Mouse (Mus musculus) megakaryocyte-erythroid progenitor cell, adult 5-6 weeks (primary cell): ENCODE measurements around the gene Tmem265. TPM values are rescaled to one million over a fixed set of nuclear protein-coding genes. Genes with fewer than 3 reads are reported as not detected.

Experiments used
- total RNA-seq, 2 experiments: library from RNA; stranded (forward) in 1 of 2; stranded (reverse) in 1 of 2; fragments of 200-1000, 215-1000 nt in 1 of 2; fragments of >200 nt in 1 of 2; fragmentation: Nextera tagmentation in 1 of 2; gene quantifications; 2 replicates each; pipeline ENCODE4 v1.2.3; 2014 to 2017

Gene Tmem265
- total RNA-seq, 2 experiments from 2014 or later = 3.4 TPM; not detected in 1

Other genes starting within 250 kb of the Tmem265 start
- 3.5 and 8.4 TPM in 2 replicates for gene Zfp768, start 215.8 kb upstream of the Tmem265 start, total RNA-seq (2014; fragmentation: Nextera tagmentation)
- gene Zfp768, start 215.8 kb upstream of the Tmem265 start, total RNA-seq (2017) = 3.0 and 4.4 TPM in 2 replicates
- 7.7 and 8.3 TPM in 2 replicates for gene Zfp747, start 185.3 kb upstream of the Tmem265 start, total RNA-seq (2014; fragmentation: Nextera tagmentation)
- 4.0 and 10.9 TPM in 2 replicates for gene Zfp747, start 185.3 kb upstream of the Tmem265 start, total RNA-seq (2017)
- gene 9130019O22Rik, start 174.2 kb upstream of the Tmem265 start, total RNA-seq (2014; fragmentation: Nextera tagmentation) = 2.3 and 4.0 TPM in 2 replicates
- gene 9130019O22Rik, start 174.2 kb upstream of the Tmem265 start, total RNA-seq (2017) = 3.6 and 4.8 TPM in 2 replicates
- gene E430018J23Rik, start 167.8 kb upstream of the Tmem265 start, total RNA-seq (2014; fragmentation: Nextera tagmentation) = 3.1 and 8.6 TPM in 2 replicates
- gene E430018J23Rik, start 167.8 kb upstream of the Tmem265 start, total RNA-seq (2017) = 7.8 TPM in 2 replicates
- 1.8 and 6.5 TPM in 2 replicates for gene Zfp764, start 154.6 kb upstream of the Tmem265 start, total RNA-seq (2014; fragmentation: Nextera tagmentation)
- 3.7 and 4.2 TPM in 2 replicates for gene Zfp764, start 154.6 kb upstream of the Tmem265 start, total RNA-seq (2017)
- gene Zfp688, start 139.3 kb upstream of the Tmem265 start, total RNA-seq (2014; fragmentation: Nextera tagmentation) = 6.9 and 14.9 TPM in 2 replicates
- 6.8 and 11.2 TPM in 2 replicates for gene Zfp688, start 139.3 kb upstream of the Tmem265 start, total RNA-seq (2017)
- gene Zfp689, start 112.2 kb upstream of the Tmem265 start, total RNA-seq (2014; fragmentation: Nextera tagmentation) = 3.6 and 5.8 TPM in 2 replicates
- gene Zfp689, start 112.2 kb upstream of the Tmem265 start, total RNA-seq (2017) = 2.0 and 2.5 TPM in 2 replicates
- gene Prr14, start 101.8 kb upstream of the Tmem265 start, total RNA-seq (2014; fragmentation: Nextera tagmentation) = 76.2 and 109 TPM in 2 replicates
- 33.1 and 34.2 TPM in 2 replicates for gene Prr14, start 101.8 kb upstream of the Tmem265 start, total RNA-seq (2017)
- gene Fbrs, start 82.2 kb upstream of the Tmem265 start, total RNA-seq (2014; fragmentation: Nextera tagmentation) = 86.2 and 111 TPM in 2 replicates
- 11.8 and 17.7 TPM in 2 replicates for gene Fbrs, start 82.2 kb upstream of the Tmem265 start, total RNA-seq (2017)
- gene Srcap, start 49.4 kb upstream of the Tmem265 start, total RNA-seq (2014; fragmentation: Nextera tagmentation) = 126 and 170 TPM in 2 replicates
- gene Srcap, start 49.4 kb upstream of the Tmem265 start, total RNA-seq (2017) = 21.9 and 22.7 TPM in 2 replicates
- 30.3 and 58.3 TPM in 2 replicates for gene Gm42715, start 41.8 kb upstream of the Tmem265 start, total RNA-seq (2014; fragmentation: Nextera tagmentation)
- gene Gm42715, start 41.8 kb upstream of the Tmem265 start, total RNA-seq (2017) = 7.4 and 8.8 TPM in 2 replicates
- 43.0 and 59.6 TPM in 2 replicates for gene Phkg2, start 11.9 kb downstream of the Tmem265 start, total RNA-seq (2014; fragmentation: Nextera tagmentation)
- 21.1 and 30.5 TPM in 2 replicates for gene Phkg2, start 11.9 kb downstream of the Tmem265 start, total RNA-seq (2017)
- 6.1 TPM in 1 of 2 replicates, not detected in the other for gene Ccdc189, start 27.2 kb downstream of the Tmem265 start, total RNA-seq (2014; fragmentation: Nextera tagmentation)
- 0.38 and 6.8 TPM in 2 replicates for gene Ccdc189, start 27.2 kb downstream of the Tmem265 start, total RNA-seq (2017)
- gene Rnf40, start 27.4 kb downstream of the Tmem265 start, total RNA-seq (2014; fragmentation: Nextera tagmentation) = 45.6 and 48.7 TPM in 2 replicates
- gene Rnf40, start 27.4 kb downstream of the Tmem265 start, total RNA-seq (2017) = 35.1 and 37.9 TPM in 2 replicates
- 7.2 and 7.8 TPM in 2 replicates for gene Zfp629, start 54.4 kb downstream of the Tmem265 start, total RNA-seq (2014; fragmentation: Nextera tagmentation)
- gene Zfp629, start 54.4 kb downstream of the Tmem265 start, total RNA-seq (2017) = 3.4 and 9.1 TPM in 2 replicates
- 84.1 and 94.3 TPM in 2 replicates for gene Bcl7c, start 147.5 kb downstream of the Tmem265 start, total RNA-seq (2014; fragmentation: Nextera tagmentation)
- 51.3 and 61.0 TPM in 2 replicates for gene Bcl7c, start 147.5 kb downstream of the Tmem265 start, total RNA-seq (2017)
- 4.2 and 5.5 TPM in 2 replicates for gene Ctf1, start 151.3 kb downstream of the Tmem265 start, total RNA-seq (2014; fragmentation: Nextera tagmentation)
- 1.9 and 3.0 TPM in 2 replicates for gene Ctf1, start 151.3 kb downstream of the Tmem265 start, total RNA-seq (2017)
- not detected in 2 replicates for gene Ctf2, start 170.8 kb downstream of the Tmem265 start, total RNA-seq (2014; fragmentation: Nextera tagmentation)
- gene Ctf2, start 170.8 kb downstream of the Tmem265 start, total RNA-seq (2017) = not detected in 2 replicates
- 11.6 and 14.2 TPM in 2 replicates for gene Fbxl19, start 183.2 kb downstream of the Tmem265 start, total RNA-seq (2014; fragmentation: Nextera tagmentation)
- gene Fbxl19, start 183.2 kb downstream of the Tmem265 start, total RNA-seq (2017) = 12.2 and 12.5 TPM in 2 replicates
- gene Orai3, start 208.4 kb downstream of the Tmem265 start, total RNA-seq (2014; fragmentation: Nextera tagmentation) = 23.4 and 29.5 TPM in 2 replicates
- gene Orai3, start 208.4 kb downstream of the Tmem265 start, total RNA-seq (2017) = 21.0 and 22.9 TPM in 2 replicates
- gene Setd1a, start 215.3 kb downstream of the Tmem265 start, total RNA-seq (2014; fragmentation: Nextera tagmentation) = 83.0 and 94.4 TPM in 2 replicates
- 10.6 and 19.5 TPM in 2 replicates for gene Setd1a, start 215.3 kb downstream of the Tmem265 start, total RNA-seq (2017)
- gene Gm49388, start 224.2 kb downstream of the Tmem265 start, total RNA-seq (2014; fragmentation: Nextera tagmentation) = 1.0 TPM in 1 of 2 replicates, not detected in the other
- gene Gm49388, start 224.2 kb downstream of the Tmem265 start, total RNA-seq (2017) = 0.85 TPM in 1 of 2 replicates, not detected in the other
- gene Hsd3b7, start 239.2 kb downstream of the Tmem265 start, total RNA-seq (2014; fragmentation: Nextera tagmentation) = 38.9 and 56.1 TPM in 2 replicates
- gene Hsd3b7, start 239.2 kb downstream of the Tmem265 start, total RNA-seq (2017) = 16.8 and 60.3 TPM in 2 replicates